Mouse (Mus musculus) MEL (cell line): ENCODE results near the gene Pigb. TPM values are rescaled to one million over a fixed set of nuclear protein-coding genes. Genes with fewer than 3 reads are reported as not detected.

Experiments used
- DNase-seq: peaks from one replicate; pipeline ENCODE4 v3.0.0; 2011; ENCODE audit warnings: low read depth, low spot score
- H3K27ac ChIP-seq: 2 replicates; pipeline ENCODE4 v1.5.1; 2012; ENCODE audit warnings: low read depth, mild to moderate bottlenecking, control low read depth, low read length, moderate library complexity; ENCODE audit not compliant: control insufficient read depth
- H3K27me3 ChIP-seq, 2 experiments: fragments of 150-350 bp in 1 of 2; sonication (generic) in 1 of 2; 2 replicates each; pipeline ENCODE4 v1.6.1; 2012; ENCODE audit warnings: low read length in 2 of 2, mild to moderate bottlenecking in 2 of 2, improper control_type of control experiment in 1 of 2, moderate library complexity in 1 of 2; ENCODE audit not compliant: insufficient read depth in 2 of 2, control insufficient read depth in 1 of 2
- H3K36me3 ChIP-seq, 2 experiments: 2 replicates each; pipeline ENCODE4 v1.6.1; 2012 to 2014; ENCODE audit warnings: low read length in 2 of 2, improper control_type of control experiment in 1 of 2, inconsistent platforms in 1 of 2, mild to moderate bottlenecking in 1 of 2; ENCODE audit not compliant: insufficient read depth in 2 of 2, control insufficient read depth in 1 of 2
- H3K4me1 ChIP-seq, 2 experiments: fragments of 150-350 bp in 1 of 2; sonication (generic) in 1 of 2; 2 replicates each; pipeline ENCODE4 v1.6.1; 2012; ENCODE audit warnings: low read length in 2 of 2, improper control_type of control experiment in 1 of 2, mild to moderate bottlenecking in 1 of 2; ENCODE audit not compliant: insufficient read depth in 2 of 2, control insufficient read depth in 1 of 2
- H3K4me3 ChIP-seq, 2 experiments: fragments of 150-350 bp in 1 of 2; sonication (generic) in 1 of 2; 2 replicates each; pipeline ENCODE4 v1.5.1; 2012; ENCODE audit warnings: low read depth in 2 of 2, low read length in 2 of 2, mild to moderate bottlenecking in 2 of 2, moderate library complexity in 2 of 2, control low read depth in 1 of 2, improper control_type of control experiment in 1 of 2; ENCODE audit not compliant: control insufficient read depth in 1 of 2, insufficient read depth in 1 of 2
- H3K79me2 ChIP-seq: 2 replicates; pipeline ENCODE4 v1.6.1; 2012; ENCODE audit warnings: mild to moderate bottlenecking, low read length, moderate library complexity; ENCODE audit not compliant: control insufficient read depth, poor library complexity, insufficient read depth
- H3K9ac ChIP-seq: 2 replicates; pipeline ENCODE4 v1.6.1; 2012; ENCODE audit warnings: low read depth, mild to moderate bottlenecking, control low read depth, low read length, moderate library complexity; ENCODE audit not compliant: control insufficient read depth, poor library complexity, severe bottlenecking
- H3K9me3 ChIP-seq: fragments of 150-350 bp; sonication (generic); replicated peaks from 2 replicates; pipeline ENCODE4 v1.6.1; 2012; ENCODE audit warnings: mild to moderate bottlenecking, low read length, improper control_type of control experiment, moderate library complexity; ENCODE audit not compliant: insufficient read depth
- BHLHE40 ChIP-seq: IDR thresholded peaks from 2 replicates; pipeline ENCODE4 v1.6.1; 2012; ENCODE audit warnings: low read depth, mild to moderate bottlenecking, inconsistent platforms, low read length, improper control_type of control experiment, borderline replicate concordance
- CHD1 ChIP-seq: IDR thresholded peaks from 2 replicates; pipeline ENCODE4 v1.6.1; 2012; ENCODE audit warnings: low read depth, mild to moderate bottlenecking, inconsistent platforms, low read length, improper control_type of control experiment
- CHD2 ChIP-seq: IDR thresholded peaks from 2 replicates; pipeline ENCODE4 v1.6.1; 2011; ENCODE audit warnings: low read length, improper control_type of control experiment
- CTCF ChIP-seq, 3 experiments: IDR thresholded peaks in 2 of 3; conservative IDR thresholded peaks in 1 of 3; 2 replicates each; pipeline ENCODE4 v1.5.1; 2011 to 2012; ENCODE audit warnings: low read length in 3 of 3, low read depth in 2 of 3, mild to moderate bottlenecking in 2 of 3, improper control_type of control experiment in 1 of 3, inconsistent platforms in 1 of 3, mixed read lengths in 1 of 3, moderate library complexity in 1 of 3; ENCODE audit not compliant: control insufficient read depth in 1 of 3, insufficient read depth in 1 of 3, poor library complexity in 1 of 3, severe bottlenecking in 1 of 3
- ELF1 ChIP-seq: IDR thresholded peaks from 2 replicates; pipeline ENCODE4 v1.6.1; 2014; ENCODE audit warnings: low read depth, mild to moderate bottlenecking, inconsistent platforms, low read length, improper control_type of control experiment, moderate library complexity
- EP300 ChIP-seq, 2 experiments: IDR thresholded peaks; 2 replicates each; pipeline ENCODE4 v1.6.1; 2011; ENCODE audit warnings: improper control_type of control experiment in 2 of 2, low read length in 2 of 2, low read depth in 1 of 2, mild to moderate bottlenecking in 1 of 2
- GABPA ChIP-seq: IDR thresholded peaks from 2 replicates; pipeline ENCODE4 v1.6.1; 2012; ENCODE audit warnings: low read depth, mild to moderate bottlenecking, inconsistent platforms, low read length, improper control_type of control experiment, moderate library complexity
- MAFK ChIP-seq: IDR thresholded peaks from 2 replicates; pipeline ENCODE4 v1.6.1; 2011; ENCODE audit warnings: low read depth, mild to moderate bottlenecking, low read length, improper control_type of control experiment, borderline replicate concordance
- MAX ChIP-seq: IDR thresholded peaks from 2 replicates; pipeline ENCODE4 v1.6.1; 2011; ENCODE audit warnings: low read length, improper control_type of control experiment
- NELFE ChIP-seq: IDR thresholded peaks from 2 replicates; pipeline ENCODE4 v1.6.1; 2011; ENCODE audit warnings: low read depth, low read length, improper control_type of control experiment
- NRF1 ChIP-seq: IDR thresholded peaks from 2 replicates; pipeline ENCODE4 v1.6.1; 2014; ENCODE audit warnings: low read depth, mild to moderate bottlenecking, inconsistent platforms, low read length, improper control_type of control experiment, moderate library complexity; ENCODE audit not compliant: poor library complexity, insufficient read depth, severe bottlenecking
- POLR2A ChIP-seq, 2 experiments: IDR thresholded peaks; 2 replicates each; pipeline ENCODE4 v1.6.1; 2011 to 2012; ENCODE audit warnings: low read length in 2 of 2, mild to moderate bottlenecking in 2 of 2, control low read depth in 1 of 2, improper control_type of control experiment in 1 of 2, low read depth in 1 of 2, moderate library complexity in 1 of 2; ENCODE audit not compliant: control insufficient read depth in 1 of 2, insufficient read depth in 1 of 2, poor library complexity in 1 of 2
- POLR2AphosphoS2 ChIP-seq: IDR thresholded peaks from 2 replicates; pipeline ENCODE4 v1.6.1; 2011; ENCODE audit warnings: low read length, improper control_type of control experiment
- RCOR1 ChIP-seq: IDR thresholded peaks from 2 replicates; pipeline ENCODE4 v1.6.1; 2012; ENCODE audit warnings: low read depth, mild to moderate bottlenecking, inconsistent platforms, low read length, improper control_type of control experiment
- TAL1 ChIP-seq: IDR thresholded peaks from 2 replicates; pipeline ENCODE4 v1.6.1; 2012; ENCODE audit warnings: mild to moderate bottlenecking, inconsistent platforms, low read length, moderate library complexity, mixed read lengths
- TBP ChIP-seq: IDR thresholded peaks from 2 replicates; pipeline ENCODE4 v1.8.0; 2011; ENCODE audit warnings: low read depth, low read length, improper control_type of control experiment
- TCF12 ChIP-seq: IDR thresholded peaks from 2 replicates; pipeline ENCODE4 v1.6.1; 2014; ENCODE audit warnings: low read depth, mild to moderate bottlenecking, inconsistent platforms, low read length, improper control_type of control experiment, moderate library complexity
- USF1 ChIP-seq: IDR thresholded peaks from 2 replicates; pipeline ENCODE4 v1.6.1; 2014; ENCODE audit warnings: low read depth, mild to moderate bottlenecking, inconsistent platforms, low read length, improper control_type of control experiment, moderate library complexity
- ZC3H11A ChIP-seq: IDR thresholded peaks from 2 replicates; pipeline ENCODE4 v1.6.1; 2012; ENCODE audit warnings: low read depth, mild to moderate bottlenecking, inconsistent platforms, low read length, improper control_type of control experiment
- ZNF384 ChIP-seq: IDR thresholded peaks from 2 replicates; pipeline ENCODE4 v1.6.1; 2012; ENCODE audit warnings: low read depth, mild to moderate bottlenecking, inconsistent platforms, low read length, improper control_type of control experiment
- polyA plus RNA-seq, 2 experiments: library from polyadenylated mRNA; stranded (reverse) in 1 of 2; unstranded in 1 of 2; fragments of >175 nt in 1 of 2; fragments of >200 nt in 1 of 2; gene quantifications; 2 replicates each; pipeline versions ENCODE4 v1.2.1 to v1.2.4; 2012; ENCODE audit warnings: low replicate concordance in 2 of 2, low read depth in 1 of 2; ENCODE audit not compliant: insufficient read length in 2 of 2, insufficient read depth in 1 of 2, missing spikeins in 1 of 2
- total RNA-seq: library from RNA; depleted of rRNA; stranded (reverse); fragments of 300-350 nt; gene quantifications from 2 replicates; pipeline ENCODE4 v1.2.3, GENCODE M21; 2012

Gene Pigb
- total and polyA plus RNA-seq, 3 experiments, result 3.7 to 12.0 TPM; not detected in 1

GRCm38 (mm10) chr9:73004076-73004475, 36.1 kb downstream of the Pigb start:
- no peaks in the 10 kb centered on the region for H3K27me3 ChIP-seq
- TF ChIP-seq RCOR1 (no peak), MAX (no peak), MAFK (no peak), EP300 (IDR thresholded peaks at IDR 0.05; ENCODE audit: low read depth in 1 of 2, low read length in 2 of 2) (no peak), POLR2A (IDR thresholded peaks at IDR 0.05; ENCODE audit: control insufficient read depth in 1 of 2, insufficient read depth in 1 of 2, low read depth in 1 of 2, low read length in 2 of 2, poor library complexity in 1 of 2) (no peak), USF1 (no peak), NELFE (no peak), CTCF (IDR thresholded peaks at IDR 0.05 in 2 of 3, conservative IDR thresholded peaks at IDR 0.05 in 1 of 3; ENCODE audit: control insufficient read depth in 1 of 3, insufficient read depth in 1 of 3, low read depth in 2 of 3, low read length in 3 of 3, poor library complexity in 1 of 3, severe bottlenecking in 1 of 3) (no peak), ZC3H11A (no peak), ELF1 (no peak), TCF12 (no peak), CHD2 (no peak), BHLHE40 (no peak)
- H3K4me1 ChIP-seq, result no peaks in the 10 kb centered on the region; a peak in 1 of 4 replicates
- H3K27ac ChIP-seq, result no peak overlapping the region
- no peaks in the 10 kb centered on the region for H3K79me2 ChIP-seq
- no peak overlapping the region for H3K9ac ChIP-seq
- H3K4me3 ChIP-seq, result no peak overlapping the region
- no peaks in the 10 kb centered on the region for H3K9me3 ChIP-seq
- no peak for DNase-seq
- no peaks in the 10 kb centered on the region; a peak in 1 of 4 replicates for H3K36me3 ChIP-seq

DNA sequence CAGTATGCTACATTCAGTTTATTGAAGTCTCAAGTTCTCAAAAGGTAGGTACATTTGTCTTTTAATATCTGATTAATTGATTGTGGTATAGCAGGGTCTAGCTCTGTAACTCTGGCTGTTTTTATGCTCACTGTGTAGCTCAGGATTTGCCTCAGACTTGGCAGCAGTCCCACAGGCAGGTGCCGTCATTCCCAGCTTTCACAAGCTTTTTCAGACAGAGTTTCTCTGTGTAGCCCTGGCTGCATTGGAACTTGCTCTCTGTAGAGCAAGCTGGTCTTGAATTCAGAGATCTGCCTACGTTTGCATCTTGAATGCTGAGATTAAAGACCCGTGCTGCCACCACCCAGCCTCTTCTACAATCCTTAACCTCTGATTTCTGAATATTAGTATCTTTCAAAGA, 38.0 kb downstream of the Pigb start:
- Histone ChIP-seq H3K4me3 (no peak overlapping the region), H3K4me1 (no peaks in the 10 kb centered on the region), H3K9me3 (no peaks in the 10 kb centered on the region), H3K27ac (no peak overlapping the region), H3K79me2 (no peaks in the 10 kb centered on the region), H3K9ac (no peak overlapping the region), H3K36me3 (no peaks in the 10 kb centered on the region), H3K27me3 (no peaks in the 10 kb centered on the region)
- no peak for TF ChIP-seq NRF1
- TF ChIP-seq GABPA, result no peak
- TF ChIP-seq ZNF384, result no peak
- TF ChIP-seq NELFE, result no peak
- TF ChIP-seq RCOR1, result no peak
- TF ChIP-seq TBP, result no peak
- no peak for TF ChIP-seq TAL1
- no peak for TF ChIP-seq ELF1
- TF ChIP-seq CHD1, result no peak
- no peak for TF ChIP-seq MAFK
- no peak for TF ChIP-seq TCF12
- TF ChIP-seq POLR2AphosphoS2, result no peak
- DNase-seq, result no peak
